Mouse (Mus musculus): ENCODE data around the gene Cdh23.

DNA sequence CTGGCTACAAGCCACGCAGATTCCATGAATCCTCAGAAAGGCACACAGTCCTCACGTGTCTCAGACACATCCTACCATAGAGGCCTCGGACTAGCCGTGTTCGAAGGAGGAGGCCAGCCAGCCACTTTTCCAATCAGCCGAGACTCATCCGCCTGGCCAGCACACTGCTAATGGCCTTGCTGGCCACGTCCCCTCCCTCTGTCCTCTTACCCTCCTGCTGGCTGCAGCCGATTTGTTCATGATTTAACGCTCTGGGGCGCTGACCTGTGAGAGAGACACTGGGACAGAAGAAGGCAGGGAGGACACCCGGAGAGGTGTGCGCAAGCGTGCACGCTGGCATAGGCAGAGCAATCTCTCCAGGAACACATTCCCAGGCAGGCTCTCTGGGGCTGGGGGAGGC lies 115.6 kb downstream of the Cdh23 start:
- TF ChIP-seq FOSL1 (IDR thresholded peaks at IDR 0.05; ENCODE audit: insufficient read depth, low read length, poor library complexity, severe bottlenecking): no peak
- no peak for TF ChIP-seq CTCF (IDR thresholded peaks at IDR 0.05; ENCODE audit: control insufficient read depth, insufficient read depth, insufficient read length)

Data from C2C12 (cell line).